Mouse (Mus musculus) stomach, embryonic 14.5 days (tissue): ENCODE measurements at regions not wholly inside any gene's neighbourhood (a gene's known extent, or its start where the extent isn't known, plus 50 kb on each side); places are given as distances from the start of the nearest gene placed in this dataset.
"Not testable (repeated sequence)": the region's sequence is repeated elsewhere in the genome, so short reads cannot be mapped to it uniquely, and the experiment has no call there.

Source experiments
- ATAC-seq: fragments of 200-750 bp; cut with Nextera tagmentation; 2 replicates; pipeline ENCODE4 v1.8.0; 2017; ENCODE audit warnings: low read depth, moderate TSS enrichment; ENCODE audit not compliant: insufficient number of reproducible peaks, insufficient read depth, low FRiP score
- H3K27ac ChIP-seq: fragments of 300-500 bp; sonication (generic); 2 replicates; pipeline ENCODE4 v1.5.1; 2014; ENCODE audit warnings: mild to moderate bottlenecking, low read length, moderate library complexity, mixed read lengths
- H3K27me3 ChIP-seq: fragments of 300-500 bp; sonication (generic); 2 replicates; pipeline ENCODE4 v1.6.1; 2014; ENCODE audit warnings: low read length, control low read depth, mixed read lengths; ENCODE audit not compliant: control insufficient read depth, insufficient read depth
- H3K36me3 ChIP-seq: fragments of 300-500 bp; sonication (generic); 2 replicates; pipeline ENCODE4 v1.6.1; 2014; ENCODE audit warnings: mild to moderate bottlenecking, control low read depth, low read length, moderate library complexity, mixed read lengths; ENCODE audit not compliant: control insufficient read depth, insufficient read depth
- H3K4me1 ChIP-seq: fragments of 300-500 bp; sonication (generic); 2 replicates; pipeline ENCODE4 v1.6.1; 2014; ENCODE audit warnings: low read length, control low read depth, mixed read lengths; ENCODE audit not compliant: control insufficient read depth, insufficient read depth
- H3K4me2 ChIP-seq: fragments of 300-500 bp; sonication (generic); replicated peaks from 2 replicates; pipeline ENCODE4 v1.6.1; 2014; ENCODE audit warnings: low read depth, low read length, control low read depth
- H3K4me3 ChIP-seq: fragments of 300-500 bp; sonication (generic); 2 replicates; pipeline ENCODE4 v1.5.1; 2014; ENCODE audit warnings: low read depth, low read length, control low read depth
- H3K9ac ChIP-seq: fragments of 300-500 bp; sonication (generic); replicated peaks from 2 replicates; pipeline ENCODE4 v1.6.1; 2014; ENCODE audit warnings: low read depth, mild to moderate bottlenecking, control low read depth, low read length, moderate library complexity, mixed read lengths
- H3K9me3 ChIP-seq: fragments of 300-500 bp; sonication (generic); 2 replicates; pipeline ENCODE4 v1.6.1; 2016; ENCODE audit warnings: low read depth, low read length, control low read depth; ENCODE audit not compliant: control insufficient read depth
- WGBS: fragments of 180-500 bp; shearing (Covaris S2); extraction: QIAGEN DNeasy Blood & Tissue Kit; methylation state at CpG from one replicate; pipeline ENCODE4 v1.1.7; 2014; 5-methylcytosine and 5-hydroxymethylcytosine counted together

DNA sequence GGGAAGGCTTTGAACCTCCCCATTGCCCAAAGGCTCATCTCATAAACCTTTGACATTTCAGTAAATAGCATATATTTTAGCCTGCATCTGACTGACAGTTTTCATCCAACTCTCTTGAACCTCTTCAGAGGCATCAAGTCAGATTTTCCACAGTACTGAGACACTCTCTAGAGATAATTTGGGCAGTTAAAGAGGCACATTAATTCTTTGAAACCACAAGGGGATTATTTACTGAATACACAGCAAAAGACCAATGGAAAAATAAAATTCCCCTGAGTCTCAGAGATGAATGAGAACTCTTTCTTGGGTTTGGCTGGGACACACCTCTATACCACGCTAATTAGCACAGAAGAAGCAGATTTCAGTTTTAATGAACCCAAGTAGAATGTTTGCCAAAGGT lies 258.5 kb upstream of the Steap4 start:
- no peak for ATAC-seq
- no peaks in the 10 kb centered on the region for H3K9me3 ChIP-seq
- 67% methylated on average over 1 of the region's 1 CpGs for WGBS
- H3K4me1 ChIP-seq: no peaks in the 10 kb centered on the region
- H3K4me2 ChIP-seq: no peak overlapping the region
- no peak overlapping the region for H3K9ac ChIP-seq
- no peak overlapping the region for H3K27ac ChIP-seq
- no peaks in the 10 kb centered on the region for H3K36me3 ChIP-seq
- H3K27me3 ChIP-seq: no peaks in the 10 kb centered on the region
- H3K4me3 ChIP-seq: no peak overlapping the region

DNA sequence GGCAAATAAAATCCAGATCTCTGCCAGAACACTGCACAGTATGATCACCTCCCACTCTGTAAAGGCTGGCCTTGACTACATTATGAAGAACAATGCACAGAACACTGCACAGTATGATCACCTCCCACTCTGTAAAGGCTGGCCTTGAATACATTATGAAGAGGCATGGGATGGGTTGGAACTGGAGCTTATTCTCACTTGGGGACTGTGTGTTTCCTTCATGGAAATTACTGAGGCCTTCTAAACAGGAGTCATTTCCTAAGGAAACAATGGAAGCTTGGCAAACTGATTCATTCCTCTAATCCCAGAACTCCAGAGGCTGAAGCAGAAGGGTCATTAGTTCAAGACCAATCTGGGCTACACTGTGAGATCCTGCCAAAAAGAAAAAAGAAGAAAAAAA lies 240.7 kb upstream of the Steap4 start:
- Histone ChIP-seq H3K9ac (no peak overlapping the region), H3K27me3 (no peaks in the 10 kb centered on the region), H3K27ac (no peak overlapping the region), H3K4me1 (no peaks in the 10 kb centered on the region), H3K9me3 (no peaks in the 10 kb centered on the region), H3K36me3 (no peaks in the 10 kb centered on the region), H3K4me2 (no peak overlapping the region), H3K4me3 (no peak overlapping the region)
- ATAC-seq: no peak

DNA sequence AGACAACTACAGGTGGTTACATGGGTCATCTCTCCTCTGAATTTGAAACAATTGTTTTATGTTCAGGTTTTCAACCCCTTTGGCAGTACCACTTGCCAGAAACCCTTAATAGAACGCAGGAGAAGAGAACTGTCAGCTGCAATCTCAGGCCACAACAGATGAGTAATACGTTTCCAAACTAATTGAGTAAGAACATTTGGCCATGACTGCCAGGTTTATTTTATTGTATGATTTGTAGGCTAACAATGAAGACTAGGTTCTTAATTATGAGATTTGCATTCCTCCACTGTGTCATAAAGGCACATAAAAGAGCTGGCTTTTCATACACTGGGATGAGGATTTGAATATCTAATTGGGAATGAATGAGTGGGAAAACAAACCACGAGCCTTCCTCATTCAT lies 240.2 kb upstream of the Steap4 start:
- no peak for ATAC-seq
- Histone ChIP-seq H3K36me3 (no peaks in the 10 kb centered on the region), H3K9ac (no peak overlapping the region), H3K4me3 (no peak overlapping the region), H3K27ac (no peak overlapping the region), H3K4me2 (no peak overlapping the region), H3K4me1 (no peaks in the 10 kb centered on the region), H3K27me3 (no peaks in the 10 kb centered on the region), H3K9me3 (no peaks in the 10 kb centered on the region)
- WGBS: 61% methylated on average over 3 of the region's 3 CpGs

DNA sequence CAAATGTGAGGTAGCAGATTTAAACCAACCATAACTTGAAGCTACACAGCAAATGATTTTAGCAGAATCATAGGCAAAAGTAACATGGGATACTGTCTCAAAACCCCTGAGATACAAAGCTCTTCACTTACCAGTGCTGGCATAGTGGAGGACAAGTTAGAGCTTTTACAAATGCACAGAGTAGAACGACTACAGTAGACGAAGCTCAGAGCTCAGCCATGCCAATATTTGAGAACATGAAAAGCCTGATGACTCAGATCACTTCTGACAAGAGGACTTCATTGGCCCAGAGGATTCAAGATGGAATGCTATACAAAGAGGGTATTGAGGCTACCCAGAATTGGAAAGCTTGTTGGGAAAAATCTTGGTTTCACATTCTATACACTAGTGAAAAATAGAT lies 239.6 kb upstream of the Steap4 start:
- no peak for ATAC-seq
- Histone ChIP-seq H3K4me3 (no peak overlapping the region), H3K9ac (no peak overlapping the region), H3K27me3 (no peaks in the 10 kb centered on the region), H3K4me1 (no peaks in the 10 kb centered on the region), H3K4me2 (no peak overlapping the region), H3K9me3 (no peaks in the 10 kb centered on the region), H3K27ac (no peak overlapping the region), H3K36me3 (no peaks in the 10 kb centered on the region)
- WGBS: 82% methylated on average over 2 of the region's 2 CpGs

DNA sequence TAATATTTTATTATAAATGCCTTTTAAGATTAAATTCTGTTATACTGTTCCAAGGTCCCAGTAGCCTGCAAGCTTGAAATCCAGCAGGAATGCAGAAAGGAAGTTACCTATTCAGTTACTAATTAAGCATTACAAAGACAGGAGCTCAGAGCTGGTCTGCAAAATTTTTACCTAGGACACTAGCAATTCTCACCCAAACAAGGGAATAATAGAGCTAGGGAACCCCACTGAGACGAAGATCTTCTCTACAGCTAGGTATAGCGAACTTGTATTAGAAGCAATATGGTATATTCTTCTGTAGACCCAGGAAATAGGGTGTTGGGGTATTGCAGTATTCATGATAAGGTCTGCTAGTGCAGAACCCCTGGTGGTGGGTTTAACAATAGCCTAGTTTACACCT lies 227.7 kb upstream of the Steap4 start:
- 67% methylated on average over 2 of the region's 2 CpGs for WGBS

DNA sequence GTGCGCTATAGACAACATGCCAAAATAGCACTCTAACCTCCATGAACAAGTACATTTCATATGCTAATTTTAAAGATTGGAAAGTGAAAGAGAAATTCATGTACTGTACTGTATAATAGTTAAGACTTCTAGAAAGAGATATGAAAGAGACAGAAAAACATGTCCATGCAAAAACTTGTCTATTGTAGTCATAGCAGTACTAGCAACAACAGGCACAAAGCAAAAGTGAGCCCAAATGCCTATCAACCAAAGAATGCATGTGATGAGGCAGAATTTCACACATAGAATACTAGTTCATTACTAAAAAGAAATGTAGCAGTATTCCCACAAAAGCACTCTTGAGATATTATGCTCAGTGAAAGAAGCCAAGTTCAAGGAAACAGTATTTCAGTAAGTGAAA lies 180.4 kb upstream of the Steap4 start:
- H3K9ac ChIP-seq: no peak overlapping the region
- no peaks in the 10 kb centered on the region for H3K4me1 ChIP-seq
- no peaks in the 10 kb centered on the region for H3K27me3 ChIP-seq
- no peak overlapping the region for H3K4me3 ChIP-seq
- no peaks in the 10 kb centered on the region for H3K9me3 ChIP-seq
- H3K36me3 ChIP-seq: no peaks in the 10 kb centered on the region
- no peak for ATAC-seq
- 94% methylated on average over 1 of the region's 1 CpGs for WGBS
- no peak overlapping the region for H3K27ac ChIP-seq
- H3K4me2 ChIP-seq: no peak overlapping the region

More for the DNA sequence above, 227.7 kb upstream of the Steap4 start:
- H3K36me3 ChIP-seq, H3K27ac ChIP-seq, ATAC-seq, H3K9me3 ChIP-seq, H3K9ac ChIP-seq, H3K27me3 ChIP-seq, H3K4me3 ChIP-seq, H3K4me1 ChIP-seq, H3K4me2 ChIP-seq: not testable (repeated sequence)

DNA sequence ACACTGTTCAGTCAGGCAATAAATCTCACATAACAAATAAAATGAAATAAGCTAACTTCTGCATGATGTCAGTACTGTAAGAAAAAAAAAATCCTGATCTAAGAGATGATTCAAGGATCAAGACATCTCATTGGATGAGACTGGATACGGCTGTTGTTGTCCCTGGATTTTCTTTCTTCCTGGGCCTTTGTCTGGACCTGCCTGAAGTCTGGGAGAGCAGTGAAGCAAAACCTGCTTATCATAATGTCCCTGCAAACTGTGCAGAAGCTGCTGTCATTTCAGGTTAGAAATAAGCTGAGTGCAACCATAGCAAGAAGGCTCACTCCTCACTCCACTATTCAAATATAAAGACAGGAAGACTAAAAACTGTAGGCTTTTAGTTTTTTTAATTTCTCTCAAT lies 178.0 kb upstream of the Steap4 start:
- H3K4me1 ChIP-seq: no peaks in the 10 kb centered on the region
- WGBS: 86% methylated on average over 1 of the region's 1 CpGs
- no peak overlapping the region for H3K4me3 ChIP-seq
- no peak for ATAC-seq
- no peak overlapping the region for H3K27ac ChIP-seq
- no peak overlapping the region for H3K9ac ChIP-seq
- H3K9me3 ChIP-seq: no peaks in the 10 kb centered on the region
- no peaks in the 10 kb centered on the region for H3K36me3 ChIP-seq
- no peaks in the 10 kb centered on the region for H3K27me3 ChIP-seq
- no peak overlapping the region for H3K4me2 ChIP-seq

DNA sequence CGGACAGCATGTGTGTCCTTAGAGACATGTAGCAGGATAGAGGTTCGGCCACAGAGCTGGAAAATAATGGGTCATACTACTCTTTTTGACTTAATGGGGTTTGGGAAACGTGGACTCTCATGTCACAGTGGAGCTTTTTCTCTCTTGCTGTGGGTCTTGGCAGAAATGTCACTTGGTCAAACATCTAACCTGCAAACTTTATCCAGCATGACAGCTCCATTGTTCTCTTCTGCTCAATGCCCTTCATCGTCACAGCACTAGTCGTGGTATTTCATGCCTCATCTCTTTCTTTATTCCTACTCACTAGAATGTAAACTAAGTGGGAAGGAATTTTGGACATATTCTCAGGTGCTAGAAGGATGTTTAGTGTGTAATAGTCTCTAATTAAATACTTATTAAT lies 171.9 kb upstream of the Steap4 start:
- no peak overlapping the region for H3K9ac ChIP-seq
- H3K27me3 ChIP-seq: no peaks in the 10 kb centered on the region
- WGBS: 75% methylated on average over 5 of the region's 5 CpGs
- no peak overlapping the region for H3K4me3 ChIP-seq
- H3K27ac ChIP-seq: no peak overlapping the region
- H3K4me2 ChIP-seq: no peak overlapping the region
- no peaks in the 10 kb centered on the region for H3K36me3 ChIP-seq
- no peaks in the 10 kb centered on the region for H3K4me1 ChIP-seq
- no peak for ATAC-seq
- no peaks in the 10 kb centered on the region for H3K9me3 ChIP-seq

DNA sequence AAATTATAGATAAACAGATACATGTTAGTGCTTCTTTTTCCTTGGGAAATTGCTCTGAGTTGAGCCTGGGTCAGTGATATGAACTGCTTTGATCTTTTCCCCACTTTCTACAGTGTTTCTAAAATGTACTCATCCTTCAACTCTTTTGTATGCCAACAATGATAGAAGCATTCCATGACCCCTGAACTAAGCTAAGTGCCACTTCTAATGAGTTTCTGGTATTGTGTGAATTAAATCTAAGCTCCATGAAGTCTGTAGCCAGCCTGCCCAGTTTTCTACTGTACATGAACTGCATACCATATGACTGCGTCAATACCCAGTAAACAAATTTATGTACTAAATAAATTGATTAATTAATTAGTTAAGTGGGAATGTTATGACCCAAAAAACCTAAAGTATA lies 171.1 kb upstream of the Steap4 start:
- no peak for ATAC-seq
- no peaks in the 10 kb centered on the region for H3K27me3 ChIP-seq
- no peak overlapping the region for H3K4me3 ChIP-seq
- 94% methylated on average over 1 of the region's 1 CpGs for WGBS
- no peak overlapping the region for H3K4me2 ChIP-seq
- no peaks in the 10 kb centered on the region for H3K9me3 ChIP-seq
- H3K36me3 ChIP-seq: no peaks in the 10 kb centered on the region
- H3K4me1 ChIP-seq: no peaks in the 10 kb centered on the region
- no peak overlapping the region for H3K27ac ChIP-seq
- no peak overlapping the region for H3K9ac ChIP-seq
